Mouse (Mus musculus) thymus, adult 2 months (tissue): ENCODE measurements around the gene Map3k21.

Experiments
- CTCF ChIP-seq: fragments of 200-500 bp; IDR thresholded peaks from 2 replicates; pipeline ENCODE4 v1.5.1; 2012; ENCODE audit warnings: mild to moderate bottlenecking, control low read depth, low read length, moderate library complexity, borderline replicate concordance; ENCODE audit not compliant: control insufficient read depth, poor library complexity, insufficient read depth; ENCODE audit errors: extremely low read depth
- POLR2A ChIP-seq: fragments of 200-500 bp; IDR thresholded peaks from 2 replicates; pipeline ENCODE4 v1.6.1; 2012; ENCODE audit warnings: mild to moderate bottlenecking, low read length, control low read depth, moderate library complexity; ENCODE audit not compliant: control insufficient read depth, poor library complexity, insufficient read depth; ENCODE audit errors: extremely low read depth

GRCm38 (mm10) chr8:125910365-125911228 lies at the start of gene Map3k21:
- TF ChIP-seq CTCF (no peak), POLR2A (no peak)
